Mouse (Mus musculus) inflammation-experienced regulatory T-cells, adult 16 weeks (primary cell): Measurements from ENCODE around the gene Rnase10. TPM values are rescaled to one million over a fixed set of nuclear protein-coding genes. Genes with fewer than 3 reads are reported as not detected.

Source experiments
- polyA plus RNA-seq: library from polyadenylated mRNA; unstranded; fragments of 100-300 nt; shearing (Covaris generic); gene quantifications from one replicate; pipeline ENCODE4 v1.2.1, GENCODE M21; 2017

Gene Rnase10
- not detected for polyA plus RNA-seq

DNA sequence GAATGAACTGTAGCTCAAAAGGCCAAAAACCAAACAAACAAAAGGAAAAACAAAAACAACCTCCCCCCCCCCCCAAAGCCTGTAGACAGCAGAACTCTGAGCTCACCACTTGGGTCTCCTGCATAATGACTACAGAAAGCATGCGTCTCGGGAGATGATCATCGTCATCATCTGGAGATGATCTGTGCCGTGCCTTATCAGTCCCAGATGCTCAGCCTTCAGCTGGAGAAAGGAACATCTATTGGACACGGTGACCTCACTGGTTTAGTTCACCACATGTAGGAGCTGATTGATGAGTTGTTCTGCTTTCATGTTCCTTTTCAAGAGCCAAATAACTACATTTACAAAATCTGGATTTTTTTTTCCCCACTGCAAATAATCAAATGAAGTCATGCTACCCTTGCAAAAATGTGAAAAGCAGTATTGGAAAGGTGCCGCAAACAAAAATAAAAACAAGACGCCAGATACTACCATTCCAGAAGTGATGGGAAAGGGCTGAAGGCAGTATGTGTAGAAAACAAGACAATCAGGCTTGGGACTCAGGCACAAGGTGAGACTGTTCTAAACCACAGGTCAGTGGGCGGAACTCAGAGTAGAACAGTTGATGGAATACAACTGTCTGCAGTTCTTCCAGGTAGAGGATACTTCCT is at the start of gene Rnase10:
Gene Rnase10, plus strand, starts transcription at position 600 of the 650 bp plus-strand sequence.

DNA sequence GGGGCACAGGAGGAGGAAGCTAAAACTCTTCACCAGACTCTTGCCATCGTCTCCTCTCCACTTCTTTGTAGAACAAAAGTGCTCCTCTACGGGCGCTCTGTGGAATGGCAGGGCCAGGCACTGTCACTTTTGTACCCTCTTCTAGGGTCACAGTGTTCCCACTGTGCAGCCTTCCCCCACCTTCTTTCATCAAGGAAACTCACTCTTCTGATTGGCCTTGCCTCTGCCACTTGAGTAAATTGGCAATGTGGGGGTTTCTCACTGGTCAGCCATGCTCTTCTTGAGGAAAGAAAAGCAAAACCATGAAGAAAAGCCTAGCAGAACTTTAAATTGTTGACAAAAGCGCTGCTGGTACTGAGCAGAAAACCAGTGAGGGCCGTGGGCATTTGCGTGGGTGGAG is 34.2 kb downstream of the Rnase10 start, which contains the start of gene Rnase9:
Gene Rnase9, minus strand, starts transcription at position 101 of the 400 bp plus-strand sequence.

DNA sequence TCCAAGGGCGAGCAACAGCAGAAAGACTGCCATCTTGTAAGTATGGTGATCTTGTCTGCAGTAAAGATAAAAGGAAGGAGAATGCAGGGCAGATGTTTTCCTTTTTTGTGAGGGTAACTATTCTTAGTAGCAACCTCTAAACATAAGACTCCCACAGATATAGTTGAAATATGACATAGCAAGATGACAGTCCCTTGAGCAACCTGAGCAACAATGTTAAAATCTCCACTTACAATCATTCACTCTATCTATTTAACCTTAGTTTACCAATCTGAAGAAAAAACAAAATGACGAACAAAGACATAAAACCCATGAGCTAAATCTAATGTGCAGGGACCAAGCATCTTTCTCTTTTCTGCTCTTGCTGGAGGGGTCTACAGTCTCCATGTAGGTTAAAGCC is 42.5 kb downstream of the Rnase10 start, which contains the start of gene Rnase11:
Gene Rnase11, minus strand, starts transcription at position 101 of the 400 bp plus-strand sequence.

DNA sequence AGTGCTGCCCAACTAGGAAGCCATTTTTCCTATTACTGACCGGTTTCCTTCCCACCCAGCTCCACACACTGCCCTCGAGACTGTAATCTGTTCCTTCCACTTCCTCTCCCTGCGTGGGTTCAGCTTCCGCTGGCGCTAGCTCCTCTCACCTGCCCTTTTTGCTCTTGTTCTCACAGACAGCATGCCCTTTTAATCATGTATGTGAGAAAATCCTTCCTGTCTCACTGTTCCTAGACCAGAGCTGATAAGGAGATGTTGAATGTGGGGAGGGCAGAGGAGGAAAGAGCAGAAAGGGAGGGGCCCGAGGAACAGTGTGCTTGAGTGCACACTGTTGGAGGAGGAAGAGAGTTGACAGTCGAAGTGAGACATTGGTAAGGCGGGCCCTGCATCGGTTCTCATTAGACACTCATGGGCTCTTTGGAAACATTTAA is 49.9 kb downstream of the Rnase10 start, which contains the start of gene Rnase12:
Gene Rnase12, minus strand, starts transcription at position 261 of the 431 bp plus-strand sequence.

Other genes with a start within 250 kb of the Rnase10 start
- gene Ttc5, start 222.2 kb upstream of the Rnase10 start, polyA plus RNA-seq = 141 TPM
- not detected for gene Ccnb1ip1, start 200.0 kb upstream of the Rnase10 start, polyA plus RNA-seq
- 77.0 TPM for gene Parp2, start 199.9 kb upstream of the Rnase10 start, polyA plus RNA-seq
- 26.3 TPM for gene Tep1, start 137.2 kb upstream of the Rnase10 start, polyA plus RNA-seq
- not detected for gene Klhl33, start 110.2 kb upstream of the Rnase10 start, polyA plus RNA-seq
- 123 TPM for gene Osgep, start 82.9 kb upstream of the Rnase10 start, polyA plus RNA-seq
- gene Apex1, start 82.8 kb upstream of the Rnase10 start, polyA plus RNA-seq = 66.0 TPM
- gene Pip4p1, start 76.9 kb upstream of the Rnase10 start, polyA plus RNA-seq = 17.4 TPM
- gene Pnp, start 76.7 kb upstream of the Rnase10 start, polyA plus RNA-seq = 72.3 TPM
- not detected for gene Gm49342, start 63.2 kb upstream of the Rnase10 start, polyA plus RNA-seq
- gene Pnp2, start 51.8 kb upstream of the Rnase10 start, polyA plus RNA-seq = 0.77 TPM
- gene Rnase9, start 34.1 kb downstream of the Rnase10 start, polyA plus RNA-seq = not detected
- gene Rnase11, start 42.4 kb downstream of the Rnase10 start, polyA plus RNA-seq = not detected
- not detected for gene Rnase12, start 49.9 kb downstream of the Rnase10 start, polyA plus RNA-seq
- 0.16 TPM for gene Olfr750, start 66.7 kb downstream of the Rnase10 start, polyA plus RNA-seq
- gene Rnase4, start 83.3 kb downstream of the Rnase10 start, polyA plus RNA-seq = 23.0 TPM
- 5.2 TPM for gene Ang, start 83.4 kb downstream of the Rnase10 start, polyA plus RNA-seq
- gene Eddm3b, start 106.7 kb downstream of the Rnase10 start, polyA plus RNA-seq = not detected
- 2.7 TPM for gene Rnase6, start 116.2 kb downstream of the Rnase10 start, polyA plus RNA-seq
- not detected for gene Rnase1, start 139.0 kb downstream of the Rnase10 start, polyA plus RNA-seq
- not detected for gene Rnase2b, start 154.5 kb downstream of the Rnase10 start, polyA plus RNA-seq
- not detected for gene Ang2, start 191.4 kb downstream of the Rnase10 start, polyA plus RNA-seq
- gene Ear14, start 195.6 kb downstream of the Rnase10 start, polyA plus RNA-seq = not detected
- gene Rnase2a, start 248.4 kb downstream of the Rnase10 start, polyA plus RNA-seq = not detected